Mouse (Mus musculus) myocyte (in vitro differentiated cells): ENCODE measurements at regions not wholly inside any gene's neighbourhood (a gene's known extent, or its start where the extent isn't known, plus 50 kb on each side); places are given as distances from the start of the nearest gene placed in this dataset.

ENCODE experiments used
- H3K27me3 ChIP-seq: one replicate; pipeline ENCODE4 v1.6.1; 2011; ENCODE audit not compliant: control insufficient read depth, insufficient read depth, insufficient read length
- H3K36me3 ChIP-seq: one replicate; pipeline ENCODE4 v1.6.1; 2011; ENCODE audit not compliant: control insufficient read depth, insufficient read depth
- H3K4me2 ChIP-seq: one replicate; pipeline ENCODE4 v1.6.1; 2011; ENCODE audit warnings: low read depth, control low read depth
- H3K4me3 ChIP-seq: one replicate; pipeline ENCODE4 v1.5.1; 2011; ENCODE audit warnings: mild to moderate bottlenecking, control low read depth, moderate library complexity
- H3K79me2 ChIP-seq: one replicate; pipeline ENCODE4 v1.6.1; 2011; ENCODE audit not compliant: control insufficient read depth, insufficient read depth
- H3ac ChIP-seq: one replicate; pipeline ENCODE4 v1.6.1; 2011; ENCODE audit not compliant: control insufficient read depth, insufficient read length
- CEBPB ChIP-seq: IDR thresholded peaks from 2 replicates; pipeline ENCODE4 v1.6.1; 2011; ENCODE audit warnings: mild to moderate bottlenecking, moderate library complexity; ENCODE audit not compliant: poor library complexity, insufficient read depth, severe bottlenecking
- E2F4 ChIP-seq: IDR thresholded peaks from one replicate; pipeline ENCODE4 v1.6.1; 2011; ENCODE audit warnings: mild to moderate bottlenecking, control low read depth, moderate library complexity; ENCODE audit not compliant: insufficient read depth
- MAX ChIP-seq: IDR thresholded peaks from one replicate; pipeline ENCODE4 v1.6.1; 2011; ENCODE audit warnings: low read depth, mild to moderate bottlenecking, control low read depth
- MYOD1 ChIP-seq, 3 experiments: IDR thresholded peaks; one replicate each; pipeline ENCODE4 v1.6.1; 2011; ENCODE audit warnings: control low read depth in 2 of 3, low read depth in 2 of 3, mild to moderate bottlenecking in 2 of 3, moderate library complexity in 1 of 3; ENCODE audit not compliant: insufficient read length in 2 of 3, control insufficient read depth in 1 of 3
- MYOG ChIP-seq, 3 experiments: IDR thresholded peaks; one replicate each; pipeline ENCODE4 v1.6.1; 2011; ENCODE audit warnings: control low read depth in 2 of 3, low read depth in 2 of 3, mild to moderate bottlenecking in 2 of 3; ENCODE audit not compliant: insufficient read length in 2 of 3, control insufficient read depth in 1 of 3, insufficient read depth in 1 of 3
- POLR2A ChIP-seq: IDR thresholded peaks from one replicate; pipeline ENCODE4 v1.6.1; 2011; ENCODE audit warnings: low read depth, mild to moderate bottlenecking, control low read depth, moderate library complexity; ENCODE audit not compliant: insufficient read length
- POLR2AphosphoS2 ChIP-seq: IDR thresholded peaks from one replicate; pipeline ENCODE4 v1.6.1; 2011; ENCODE audit warnings: low read depth, control low read depth; ENCODE audit not compliant: insufficient read length
- REST ChIP-seq: IDR thresholded peaks from one replicate; pipeline ENCODE4 v1.6.1; 2011; ENCODE audit warnings: mild to moderate bottlenecking, control low read depth, moderate library complexity; ENCODE audit not compliant: insufficient read depth, insufficient read length
- SRF ChIP-seq: IDR thresholded peaks from one replicate; pipeline ENCODE4 v1.6.1; 2011; ENCODE audit warnings: low read depth; ENCODE audit not compliant: control insufficient read depth, insufficient read length
- TCF12 ChIP-seq: IDR thresholded peaks from one replicate; pipeline ENCODE4 v1.6.1; 2011; ENCODE audit warnings: mild to moderate bottlenecking, control low read depth; ENCODE audit not compliant: poor library complexity, insufficient read depth, severe bottlenecking
- TCF3 ChIP-seq: IDR thresholded peaks from one replicate; pipeline ENCODE4 v1.6.1; 2011; ENCODE audit warnings: low read depth, control low read depth; ENCODE audit not compliant: insufficient read length
- USF1 ChIP-seq: IDR thresholded peaks from one replicate; pipeline ENCODE4 v1.6.1; 2011; ENCODE audit warnings: low read depth, mild to moderate bottlenecking, control low read depth, moderate library complexity

DNA sequence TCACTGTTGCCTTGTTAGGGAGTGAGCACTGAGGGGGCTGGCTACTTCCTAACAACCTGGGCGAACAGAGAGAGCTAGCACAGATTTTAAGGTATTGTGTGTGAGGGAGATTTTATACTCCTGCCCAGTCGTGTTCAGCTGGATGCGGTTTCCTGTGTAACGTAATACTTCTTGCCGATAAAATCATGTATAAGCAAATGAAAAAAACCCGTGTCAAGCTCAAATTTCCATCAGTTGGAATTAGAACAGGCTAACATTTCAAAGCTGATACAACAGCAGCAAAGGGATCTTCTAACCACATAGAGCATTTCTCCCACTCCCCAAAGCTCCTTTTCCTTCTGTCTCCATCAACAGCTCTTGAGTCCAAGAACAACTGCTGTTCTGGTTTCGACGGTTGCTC, 459.8 kb upstream of the Ubash3b start:
- Histone ChIP-seq H3K79me2 (no peaks in the 10 kb centered on the region), H3K4me2 (peak overlapping the region; percentile 55), H3ac (no peak overlapping the region), H3K4me3 (no peak overlapping the region), H3K36me3 (no peaks in the 10 kb centered on the region), H3K27me3 (no peaks in the 10 kb centered on the region)
- TF ChIP-seq TCF12 (no peak), SRF (no peak), USF1 (no peak), CEBPB (0 out of 2 replicates have a peak, but pooled peaks have one; percentile 7), MYOG (IDR thresholded peaks at IDR 0.05; ENCODE audit: control insufficient read depth in 1 of 3, insufficient read depth in 1 of 3, insufficient read length in 2 of 3, low read depth in 2 of 3) (no peak), TCF3 (no peak)

DNA sequence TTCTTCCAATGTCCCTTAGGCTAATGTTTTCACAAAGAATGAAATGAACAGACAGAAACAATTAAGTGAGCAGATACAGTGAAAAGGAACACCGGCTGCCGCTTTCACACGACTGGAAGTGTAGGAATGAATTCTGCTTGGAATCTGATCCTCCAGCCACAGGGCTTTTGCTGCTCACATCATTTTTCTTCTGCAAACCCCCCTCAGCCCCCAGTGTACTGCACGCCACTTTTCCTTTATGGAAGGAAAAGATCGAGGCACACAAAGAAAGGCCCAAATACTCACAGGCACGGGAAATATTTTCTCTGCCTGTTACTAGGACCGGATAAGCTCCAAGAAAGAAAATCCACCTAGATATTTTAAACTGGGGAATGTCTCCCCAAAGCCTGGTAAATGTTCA, 452.5 kb upstream of the Ubash3b start:
- H3K79me2 ChIP-seq: no peaks in the 10 kb centered on the region
- TF ChIP-seq CEBPB (no peak), TCF12 (no peak), TCF3 (no peak), POLR2A (no peak), E2F4 (no peak), MAX (no peak), MYOD1 (IDR thresholded peaks at IDR 0.05; ENCODE audit: control insufficient read depth in 1 of 3, insufficient read length in 2 of 3, low read depth in 2 of 3) (no peak), REST (no peak), SRF (no peak), USF1 (no peak), MYOG (IDR thresholded peaks at IDR 0.05; ENCODE audit: control insufficient read depth in 1 of 3, insufficient read depth in 1 of 3, insufficient read length in 2 of 3, low read depth in 2 of 3) (no peak), POLR2AphosphoS2 (no peak)
- H3K27me3 ChIP-seq: no peaks in the 10 kb centered on the region
- H3K36me3 ChIP-seq: no peaks in the 10 kb centered on the region
- H3K4me3 ChIP-seq: no peak overlapping the region
- H3ac ChIP-seq: no peak overlapping the region
- H3K4me2 ChIP-seq: no peak overlapping the region

DNA sequence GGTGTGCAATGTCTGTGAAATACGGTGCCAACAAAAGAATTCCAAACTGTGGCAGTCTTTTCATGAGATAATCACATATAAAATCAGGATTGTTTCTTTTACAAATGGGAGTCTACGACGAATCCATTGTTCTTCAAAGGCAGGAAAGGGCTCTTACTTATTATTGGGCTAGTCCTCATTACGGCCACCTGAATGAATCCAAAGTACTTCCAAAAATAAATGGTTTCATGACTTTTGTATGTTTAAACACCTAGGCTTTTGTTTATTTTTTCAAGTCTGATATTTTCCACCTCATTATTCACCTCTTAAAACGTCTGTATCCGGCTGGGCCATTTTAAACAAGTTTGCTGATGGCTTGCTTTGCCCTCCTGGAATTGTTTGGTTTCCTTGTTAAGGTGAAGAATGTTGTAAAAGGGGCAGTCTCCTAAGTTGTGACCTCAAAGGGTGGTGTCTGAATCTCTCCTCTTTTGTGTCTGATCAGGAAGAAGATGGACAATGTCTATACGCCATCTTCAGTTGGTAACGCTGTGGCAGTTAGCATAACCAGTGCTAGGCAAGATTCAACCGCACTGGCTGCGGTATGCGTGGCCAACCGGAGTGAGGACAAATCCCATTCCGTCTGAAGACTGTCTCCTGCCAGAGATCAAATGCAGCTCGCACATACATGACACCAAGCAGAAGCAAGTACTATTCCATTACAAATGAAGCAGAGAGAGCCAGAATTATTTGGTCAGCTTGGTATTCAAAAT, 451.5 kb upstream of the Ubash3b start:
- H3K36me3 ChIP-seq: no peaks in the 10 kb centered on the region
- H3K27me3 ChIP-seq: no peaks in the 10 kb centered on the region
- no peaks in the 10 kb centered on the region for H3K79me2 ChIP-seq
- no peak overlapping the region for H3ac ChIP-seq
- peak overlapping the region; percentile 69 for H3K4me2 ChIP-seq
- TF ChIP-seq POLR2A (no peak), TCF12 (no peak), MAX (no peak), POLR2AphosphoS2 (no peak), CEBPB (no peak), REST (no peak), MYOG (IDR thresholded peaks at IDR 0.05; ENCODE audit: control insufficient read depth in 1 of 3, insufficient read depth in 1 of 3, insufficient read length in 2 of 3, low read depth in 2 of 3) (no peak), MYOD1 (IDR thresholded peaks at IDR 0.05; ENCODE audit: control insufficient read depth in 1 of 3, insufficient read length in 2 of 3, low read depth in 2 of 3) (no peak), E2F4 (no peak), USF1 (no peak), SRF (no peak), TCF3 (no peak)
- no peak overlapping the region for H3K4me3 ChIP-seq

DNA sequence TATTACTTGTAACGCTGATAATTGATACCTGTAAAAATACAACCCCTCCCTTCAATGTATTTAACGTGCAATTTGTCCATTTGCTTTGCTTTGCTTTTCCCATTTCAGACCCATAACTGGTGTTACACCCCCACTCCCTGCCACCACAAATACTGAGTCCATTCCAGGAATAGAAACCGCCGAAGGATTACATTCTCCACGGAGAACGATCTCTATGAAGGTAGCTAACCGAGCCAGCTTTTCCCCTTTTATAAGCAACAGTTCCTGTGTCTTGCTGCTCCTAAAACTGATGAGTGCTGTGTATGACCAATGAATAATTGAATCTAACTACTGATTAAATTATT, 450.9 kb upstream of the Ubash3b start:
- H3K4me2 ChIP-seq: peak overlapping the region; percentile 69
- TF ChIP-seq REST (no peak), MYOD1 (IDR thresholded peaks at IDR 0.05; ENCODE audit: control insufficient read depth in 1 of 3, insufficient read length in 2 of 3, low read depth in 2 of 3) (no peak), CEBPB (no peak), USF1 (no peak), SRF (no peak), MAX (no peak), TCF12 (no peak)
- no peaks in the 10 kb centered on the region for H3K79me2 ChIP-seq
- no peaks in the 10 kb centered on the region for H3K36me3 ChIP-seq
- no peak overlapping the region for H3ac ChIP-seq
- H3K27me3 ChIP-seq: no peaks in the 10 kb centered on the region
- H3K4me3 ChIP-seq: no peak overlapping the region
